Mouse (Mus musculus): ENCODE data around the gene Zfp369. TPM values are rescaled to one million over a fixed set of nuclear protein-coding genes. Genes with fewer than 3 reads are reported as not detected.
"Not testable (repeated sequence)": the region's sequence is repeated elsewhere in the genome, so short reads cannot be mapped to it uniquely, and the experiment has no call there.

Gene Zfp369
- total RNA-seq (2015; ENCODE audit: low replicate concordance) (11.5 and 23.9 TPM in 2 replicates), total RNA-seq (2017; ENCODE audit: low replicate concordance) (7.4 and 15.5 TPM in 2 replicates)

DNA sequence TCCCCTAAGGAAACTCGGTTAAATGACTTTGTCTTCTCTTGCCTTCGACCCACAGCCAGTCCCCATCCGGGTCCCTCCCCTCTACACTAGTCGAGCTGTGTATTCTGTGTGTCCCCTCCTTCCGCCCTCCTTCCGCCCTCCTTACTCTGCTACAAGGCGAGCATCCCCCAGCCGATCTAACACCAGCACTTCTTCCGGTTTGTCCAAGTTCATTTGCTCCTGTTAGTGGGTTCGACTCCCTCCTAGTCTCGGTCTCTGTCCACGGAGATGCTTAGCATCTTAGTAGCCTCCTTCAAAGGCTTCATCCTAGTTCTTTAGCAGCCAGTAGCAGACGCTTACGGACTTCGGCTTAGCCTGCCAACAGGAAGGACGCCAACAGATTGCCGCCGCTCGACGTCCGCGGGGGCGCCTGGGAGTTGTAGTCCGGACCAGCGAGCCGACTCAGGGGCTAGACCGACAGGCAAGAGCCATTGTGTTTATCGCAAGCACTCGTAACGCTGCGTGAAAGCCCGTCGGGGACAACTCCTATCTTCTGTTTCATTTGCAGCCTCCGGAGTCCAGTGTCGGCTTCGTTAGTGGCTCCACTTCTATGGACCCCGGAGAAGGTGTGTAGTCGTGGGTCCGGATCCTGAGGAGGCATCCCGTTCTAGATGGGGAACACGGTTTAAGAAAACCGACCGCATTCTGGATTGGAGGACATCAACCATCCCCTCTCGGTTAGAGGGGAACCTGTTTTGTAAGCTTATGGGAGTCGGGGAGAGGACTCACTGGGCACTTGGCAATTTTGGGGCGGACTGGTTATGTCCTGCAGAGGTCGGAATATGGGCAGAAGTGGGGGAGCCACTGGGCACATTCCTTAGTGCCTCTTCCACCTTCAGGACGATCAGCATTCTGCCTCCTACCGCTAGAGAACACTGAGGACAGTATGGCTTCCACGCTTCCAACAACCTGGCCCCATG, at the start of gene Zfp369:
Gene Zfp369 (plus strand): TSS at position 432 of the 959 bp plus-strand sequence.
- ATAC-seq (replicated peaks; ENCODE audit: low FRiP score, poor library complexity, severe bottlenecking), result peak; percentile 99

GRCm38 (mm10) chr13:65237211-65237610, 41.4 kb upstream of the Zfp369 start:
- ATAC-seq (replicated peaks; ENCODE audit: low FRiP score, poor library complexity, severe bottlenecking), result no peak

DNA sequence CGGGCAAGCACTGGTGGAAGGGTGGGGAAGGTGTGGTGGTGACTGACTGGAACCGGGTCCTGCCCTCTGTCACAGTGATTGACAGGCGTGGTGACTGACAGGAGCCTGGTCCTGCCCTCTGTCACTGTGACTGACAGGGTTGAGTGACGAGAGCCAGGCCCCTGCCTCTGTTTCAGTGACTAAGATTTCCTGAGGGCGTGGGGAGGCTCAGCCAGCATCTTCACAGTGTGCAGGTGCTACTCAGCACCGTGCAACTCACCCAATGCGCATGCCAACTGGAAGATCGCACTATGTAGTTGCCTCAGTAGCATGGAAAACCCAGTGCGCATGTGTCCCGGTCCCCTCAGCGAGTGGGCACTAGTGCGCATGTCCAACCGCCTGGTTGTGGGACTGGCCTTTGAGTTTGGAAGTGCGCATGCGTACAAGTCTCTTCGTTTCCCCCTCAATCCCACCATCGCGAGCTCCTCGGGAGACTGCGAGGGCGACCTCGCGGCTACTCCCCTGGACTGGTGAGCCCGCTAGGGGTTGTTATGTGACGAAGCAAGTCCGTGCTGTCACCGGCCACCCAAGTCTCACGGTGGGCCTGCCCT, 38.0 kb upstream of the Zfp369 start:
- peak; percentile 82 for ATAC-seq (replicated peaks; ENCODE audit: low FRiP score, poor library complexity, severe bottlenecking)

DNA sequence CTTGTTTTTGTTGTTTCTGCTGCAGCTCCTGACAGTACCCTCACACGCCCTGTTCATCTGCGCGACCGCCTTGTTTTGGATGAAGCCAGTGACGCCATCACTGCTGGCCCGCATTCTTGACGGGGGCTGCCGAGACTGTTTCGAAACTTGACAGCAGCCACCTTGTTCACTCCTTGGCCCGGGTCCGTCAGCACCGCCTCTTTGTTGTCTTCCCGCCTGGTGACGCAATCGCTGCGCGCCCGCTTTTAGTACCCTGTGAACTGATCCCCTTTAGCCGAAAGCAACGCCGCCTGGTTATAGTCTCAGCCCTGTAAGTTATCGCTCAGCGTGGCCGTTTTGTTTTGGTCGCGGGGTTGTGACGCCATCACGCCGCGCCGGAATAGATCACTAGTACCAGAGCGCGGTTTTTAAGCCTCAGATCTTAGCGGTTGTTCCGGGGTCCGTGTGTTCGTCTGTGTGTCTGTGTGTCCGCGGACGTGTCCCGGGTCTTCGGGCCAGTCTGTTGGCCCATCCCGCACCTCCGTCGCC, 37.5 kb upstream of the Zfp369 start:
- peak; percentile 74 for ATAC-seq (replicated peaks; ENCODE audit: low FRiP score, poor library complexity, severe bottlenecking)

GRCm38 (mm10) chr13:65241627-65242318, 36.8 kb upstream of the Zfp369 start:
- ATAC-seq (replicated peaks; ENCODE audit: low FRiP score, poor library complexity, severe bottlenecking), result peak; percentile 48

DNA sequence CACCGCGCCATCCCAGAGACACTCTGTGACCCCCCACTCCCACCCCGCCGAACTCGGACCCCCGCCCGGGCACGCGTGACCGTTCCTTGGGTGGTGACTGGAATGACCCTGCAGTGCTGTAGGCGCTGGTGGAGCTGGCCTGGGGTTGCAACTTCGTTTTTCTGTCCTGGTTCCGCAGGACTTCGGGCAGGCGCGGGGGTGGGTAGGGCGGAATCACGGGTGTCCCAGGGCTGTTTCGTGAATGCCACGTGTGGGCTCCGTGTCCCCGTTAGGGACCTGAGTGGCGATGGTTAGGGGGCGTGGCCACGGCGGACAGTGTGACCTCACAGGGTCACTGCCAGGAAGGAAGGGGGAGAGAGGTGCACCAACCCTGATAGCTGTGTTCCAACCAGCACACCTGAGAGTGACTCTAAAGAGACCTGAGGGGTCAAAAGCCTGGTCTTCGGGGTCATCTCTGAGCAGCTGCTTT, 36.3 kb upstream of the Zfp369 start:
- ATAC-seq (replicated peaks; ENCODE audit: low FRiP score, poor library complexity, severe bottlenecking), result no peak

DNA sequence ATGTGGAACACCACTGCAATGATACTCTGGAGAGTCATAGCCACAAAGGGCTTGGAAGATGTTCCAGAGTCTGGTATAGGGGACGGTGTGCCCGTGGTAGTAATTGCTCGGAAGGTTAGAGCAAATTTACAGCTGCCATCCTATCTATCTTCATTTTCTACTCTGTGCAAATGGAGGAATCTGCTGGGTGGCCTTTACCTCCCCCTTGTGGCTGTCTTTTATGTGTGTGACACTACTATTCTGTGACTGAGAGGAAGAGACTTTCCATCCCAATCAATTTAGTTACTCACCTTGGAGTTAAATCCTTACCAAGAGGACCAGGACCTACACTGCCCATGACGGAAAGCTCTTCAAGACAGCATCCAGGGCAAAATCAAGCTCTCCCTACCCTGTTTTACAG, 35.3 kb upstream of the Zfp369 start:
- ATAC-seq (replicated peaks; ENCODE audit: low FRiP score, poor library complexity, severe bottlenecking), result no peak

GRCm38 (mm10) chr13:65258175-65258954, 20.2 kb upstream of the Zfp369 start:
- ATAC-seq (replicated peaks; ENCODE audit: low FRiP score, poor library complexity, severe bottlenecking), result no peak

- no peak for ATAC-seq (replicated peaks; ENCODE audit: low FRiP score, poor library complexity, severe bottlenecking)
These were observed 19.4 kb upstream of the Zfp369 start, which contains the start of gene Gm10775 for GRCm38 (mm10) chr13:65259239-65259638. Gene Gm10775 (plus strand): TSS chr13:65259539.

- no peak for ATAC-seq (replicated peaks; ENCODE audit: low FRiP score, poor library complexity, severe bottlenecking)
These were observed 16.5 kb upstream of the Zfp369 start for GRCm38 (mm10) chr13:65262086-65262485.

DNA sequence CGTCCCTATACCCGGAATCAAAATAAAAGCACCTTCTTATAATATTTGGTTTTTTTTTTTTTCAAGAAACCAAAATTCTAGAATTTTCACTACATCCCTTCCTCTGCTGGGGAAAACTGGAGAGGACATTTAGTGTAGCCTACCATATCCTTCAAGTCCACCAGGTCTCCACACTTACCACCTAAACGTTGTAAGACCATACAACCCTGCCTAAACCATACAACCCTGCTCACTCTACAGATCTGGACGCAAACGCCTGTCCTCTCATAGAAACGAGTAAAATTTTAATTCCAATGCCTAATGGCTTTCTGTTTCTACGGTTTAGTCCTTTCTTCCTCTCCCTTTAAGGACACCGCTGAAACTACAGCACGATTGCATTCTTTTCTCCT, 626 bp upstream of the Zfp369 start:
- 0 out of 2 replicates have a peak, but pooled peaks have one; percentile 20 for ATAC-seq (replicated peaks; ENCODE audit: low FRiP score, poor library complexity, severe bottlenecking)

- no peak for ATAC-seq (replicated peaks; ENCODE audit: low FRiP score, poor library complexity, severe bottlenecking)
These were observed 8.2 kb downstream of the Zfp369 start for GRCm38 (mm10) chr13:65286771-65287170.

DNA sequence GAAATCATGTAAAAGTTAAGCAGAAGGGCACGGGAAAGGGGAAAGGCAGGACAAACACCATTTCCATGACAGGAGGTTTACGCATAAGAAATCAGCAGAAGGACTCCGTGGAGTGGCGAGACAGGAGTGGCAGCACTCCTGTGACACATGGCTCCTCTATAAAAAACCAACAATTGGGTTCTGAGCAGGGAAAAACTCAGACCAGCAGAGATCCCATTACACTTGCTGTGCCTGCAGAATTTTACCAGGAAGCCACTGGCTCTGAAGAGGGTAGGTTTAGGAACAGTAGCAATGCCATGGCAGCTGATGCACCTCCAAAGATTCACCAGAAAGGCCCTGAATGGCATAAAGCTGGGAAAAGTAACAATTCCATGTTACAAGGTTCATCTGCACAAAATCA, 17.7 kb downstream of the Zfp369 start:
- no peak for ATAC-seq (replicated peaks; ENCODE audit: low FRiP score, poor library complexity, severe bottlenecking)

DNA sequence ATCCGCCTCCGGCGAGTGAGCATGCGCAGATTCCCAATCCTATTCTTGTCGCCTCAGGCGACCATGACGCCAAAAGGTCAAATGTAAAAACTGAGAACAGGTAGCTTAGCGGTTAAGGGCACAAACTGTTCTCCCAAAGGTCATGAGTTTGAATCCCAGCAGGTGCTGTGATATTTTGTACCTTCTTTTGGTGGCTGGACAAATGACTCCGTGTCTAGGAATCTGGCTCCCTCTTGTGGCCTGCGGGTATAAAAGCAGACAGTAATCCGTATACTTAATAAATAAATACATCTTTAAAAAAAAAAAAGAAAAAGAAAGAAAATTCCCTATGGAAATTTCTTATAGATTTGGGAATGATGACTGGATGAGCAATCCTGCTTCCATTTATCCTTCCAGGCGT, 32.2 kb downstream of the Zfp369 start:
- ATAC-seq (replicated peaks; ENCODE audit: low FRiP score, poor library complexity, severe bottlenecking), result not testable (repeated sequence)

DNA sequence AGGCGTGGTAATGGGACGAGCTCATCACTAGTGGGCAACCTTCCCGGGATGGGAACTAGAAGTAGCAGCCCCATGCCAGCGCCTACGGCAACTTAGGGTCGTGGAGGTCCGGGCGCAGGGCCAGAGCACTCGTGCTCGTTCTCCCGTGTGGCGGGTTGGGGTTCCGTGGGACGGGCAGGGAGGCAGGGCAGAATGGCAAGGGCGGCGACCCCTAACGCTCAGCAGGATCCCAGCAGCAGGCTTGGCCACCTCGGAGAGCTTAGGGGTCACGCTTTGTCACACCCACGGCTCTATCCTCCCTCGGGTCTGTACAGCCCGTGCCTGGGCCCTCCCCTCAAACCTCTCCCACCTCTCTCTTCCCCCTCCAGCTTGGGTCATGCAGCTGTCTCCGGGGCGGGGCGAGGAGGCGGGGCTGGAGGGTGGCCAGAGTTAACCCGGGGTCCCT, 32.7 kb downstream of the Zfp369 start:
- no peak for ATAC-seq (replicated peaks; ENCODE audit: low FRiP score, poor library complexity, severe bottlenecking)

DNA sequence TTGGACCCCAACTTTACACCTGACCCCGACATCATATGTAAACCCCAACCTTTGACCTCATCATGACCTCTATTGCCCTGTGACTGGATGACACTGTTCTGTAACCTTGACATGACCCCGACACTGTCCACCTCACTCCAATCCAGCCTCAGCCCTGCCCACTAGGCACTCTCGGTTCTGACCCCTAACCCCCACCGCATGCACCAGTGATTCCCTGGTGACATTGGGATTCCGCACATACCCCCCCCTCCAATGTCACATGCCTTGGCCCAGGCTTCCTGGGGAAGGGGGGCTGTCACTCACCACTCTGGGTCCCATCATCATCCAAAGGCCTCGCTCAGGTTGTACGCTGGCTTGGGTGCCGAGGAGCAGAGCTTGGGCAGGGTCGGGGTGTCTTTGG, 33.2 kb downstream of the Zfp369 start:
- ATAC-seq (replicated peaks; ENCODE audit: low FRiP score, poor library complexity, severe bottlenecking), result no peak

- ATAC-seq (replicated peaks; ENCODE audit: low FRiP score, poor library complexity, severe bottlenecking), result not testable (repeated sequence)
These were observed 69.9 kb downstream of the Zfp369 start for GRCm38 (mm10) chr13:65348501-65348900.

GRCm38 (mm10) chr13:65351768-65352167, 73.2 kb downstream of the Zfp369 start:
- ATAC-seq (replicated peaks; ENCODE audit: low FRiP score, poor library complexity, severe bottlenecking), result not testable (repeated sequence)
